Mouse (Mus musculus) midbrain, embryonic 15.5 days (tissue): Measurements from ENCODE around the gene Ly6g5b. TPM values are rescaled to one million over a fixed set of nuclear protein-coding genes. Genes with fewer than 3 reads are reported as not detected.

ENCODE experiments used
- ATAC-seq: fragments of 200-750 bp; cut with Nextera tagmentation; replicated peaks from 2 replicates; pipeline ENCODE4 v1.8.0; 2017; ENCODE audit warnings: moderate TSS enrichment
- H3K27ac ChIP-seq: fragments of 300-500 bp; sonication (generic); 2 replicates; pipeline ENCODE4 v1.5.1; 2015; ENCODE audit warnings: mild to moderate bottlenecking, inconsistent platforms
- H3K27me3 ChIP-seq: fragments of 300-500 bp; sonication (generic); replicated peaks from 2 replicates; pipeline ENCODE4 v1.6.1; 2015; ENCODE audit warnings: inconsistent platforms
- H3K36me3 ChIP-seq: fragments of 300-500 bp; sonication (generic); replicated peaks from 2 replicates; pipeline ENCODE4 v1.6.1; 2015; ENCODE audit warnings: inconsistent platforms
- H3K4me1 ChIP-seq: fragments of 300-500 bp; sonication (generic); 2 replicates; pipeline ENCODE4 v1.6.1; 2015; ENCODE audit warnings: inconsistent platforms
- H3K4me2 ChIP-seq: fragments of 300-500 bp; sonication (generic); 2 replicates; pipeline ENCODE4 v1.6.1; 2015; ENCODE audit warnings: inconsistent platforms, mild to moderate bottlenecking, moderate library complexity
- H3K4me3 ChIP-seq: fragments of 300-500 bp; sonication (generic); 2 replicates; pipeline ENCODE4 v1.5.1; 2015; ENCODE audit warnings: mild to moderate bottlenecking, inconsistent platforms
- H3K9ac ChIP-seq: fragments of 300-500 bp; sonication (generic); 2 replicates; pipeline ENCODE4 v1.6.1; 2015; ENCODE audit warnings: mild to moderate bottlenecking, inconsistent platforms
- H3K9me3 ChIP-seq: fragments of 300-500 bp; sonication (generic); 2 replicates; pipeline ENCODE4 v1.6.1; 2016; ENCODE audit warnings: inconsistent platforms
- WGBS: fragments of 180-500 bp; shearing (Covaris S2); methylation state at CpG from one replicate; pipeline ENCODE4 v1.1.7; 2015; ENCODE audit warnings: mixed read lengths; 5-methylcytosine and 5-hydroxymethylcytosine counted together
- polyA plus RNA-seq: library from polyadenylated mRNA; unstranded; fragments of >200 nt; fragmentation: Nextera tagmentation; extraction: Ambion mirVana; gene quantifications from 2 replicates; pipeline ENCODE4 v1.2.1, GENCODE M21; 2015

The Ly6g5b gene
- polyA plus RNA-seq, 1 experiment from 2014 or later = 2.2 TPM

DNA sequence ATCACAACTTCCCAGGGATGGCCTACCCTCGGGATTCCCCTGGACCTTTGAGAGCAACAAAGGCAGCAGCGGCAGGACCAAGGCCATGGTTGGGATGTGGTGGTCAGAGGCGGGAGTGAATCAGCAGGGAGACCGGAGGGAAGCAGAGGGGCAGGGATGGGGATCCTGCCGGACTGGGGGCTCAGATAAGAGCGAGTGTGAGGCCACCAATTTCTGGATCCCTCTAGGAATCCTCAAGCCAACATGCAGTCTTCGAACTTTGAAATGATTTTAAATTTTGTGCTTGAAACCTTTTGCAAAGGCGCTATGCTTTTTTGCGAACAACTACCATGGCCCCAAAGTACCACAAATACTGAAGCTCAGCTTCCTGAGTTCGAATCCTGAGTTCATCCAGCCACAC is 49.1 kb downstream of the Ly6g5b start, which contains the start of gene Mpig6b:
TSS of gene Mpig6b (minus strand) at position 101 of the 400 bp plus-strand sequence.
- Histone ChIP-seq H3K9ac (peak within 1 kb of the TSS; percentile 26; the same call in 1 of the 2 replicates), H3K4me2 (peak within 1 kb of the TSS; percentile 43), H3K36me3 (peaks cover 4% of the 10 kb centered on the region; the same call in 1 of the 2 replicates), H3K27ac (no peak within 1 kb of the TSS), H3K9me3 (no peaks in the 10 kb centered on the region), H3K4me1 (peaks cover 10% of the 10 kb centered on the region; the same call in 1 of the 2 replicates), H3K27me3 (peaks cover 41% of the 10 kb centered on the region), H3K4me3 (peak within 1 kb of the TSS; percentile 13)
- ATAC-seq = no peak
- WGBS = 46% methylated on average over 10 of the region's 10 CpGs

DNA sequence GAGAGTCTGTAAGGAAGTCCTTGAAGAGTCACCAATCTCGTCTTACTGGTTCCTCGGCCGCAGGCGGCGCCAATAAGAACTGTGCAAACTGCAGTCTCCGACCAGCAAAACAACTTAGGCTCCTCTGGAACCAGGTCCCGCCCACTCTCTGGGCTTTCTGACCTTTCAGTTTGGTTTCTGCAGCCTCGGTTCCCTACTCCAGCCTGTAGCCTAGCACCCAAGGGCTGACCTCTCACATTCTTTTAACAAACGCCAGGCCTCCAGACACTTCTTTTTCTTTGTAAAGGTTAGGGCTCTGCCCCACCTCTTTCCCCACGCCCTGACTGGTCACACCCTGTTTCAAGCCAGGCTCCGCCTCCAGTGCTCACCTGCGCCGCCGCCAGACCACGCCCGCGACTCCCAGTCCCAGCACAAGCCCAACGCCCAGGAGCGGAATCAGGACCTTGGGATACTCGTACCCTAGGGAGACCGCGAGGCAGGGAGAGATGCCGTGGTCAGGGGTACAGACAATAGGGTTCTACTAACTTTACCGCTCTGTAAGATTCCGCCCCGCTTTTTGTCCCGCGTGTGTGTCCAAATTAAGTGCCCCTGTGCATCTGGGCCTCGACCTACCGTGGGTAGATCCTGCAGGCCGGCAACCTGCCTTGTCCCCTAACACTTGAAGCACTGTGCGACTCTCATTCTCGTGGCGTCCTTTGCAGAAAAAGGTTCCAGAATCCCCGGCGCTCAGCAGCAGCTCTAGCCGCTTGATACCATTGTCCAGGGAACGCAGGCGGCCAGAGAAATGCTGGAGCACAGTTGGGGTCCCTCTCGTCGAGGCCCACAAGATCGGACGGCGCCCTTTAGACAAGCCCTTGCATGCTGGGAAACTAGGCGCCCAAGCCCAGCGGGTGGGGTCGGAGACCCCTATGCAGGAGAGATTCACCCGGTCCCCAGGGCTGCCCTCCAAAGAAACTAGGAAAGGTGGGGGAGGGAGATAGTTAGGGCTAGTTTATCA is 50.0 kb downstream of the Ly6g5b start, which contains the start of gene Ly6g6c:
TSS of gene Ly6g6c (plus strand) at position 438 of the 997 bp plus-strand sequence.
- H3K36me3 ChIP-seq = peaks cover 4% of the 10 kb centered on the region; the same call in 1 of the 2 replicates
- no peak within 1 kb of the TSS for H3K27ac ChIP-seq
- peaks cover 41% of the 10 kb centered on the region for H3K27me3 ChIP-seq
- peaks cover 18% of the 10 kb centered on the region for H3K4me1 ChIP-seq
- under 1% methylated on average over 48 of the region's 48 CpGs for WGBS
- H3K4me3 ChIP-seq = peak within 1 kb of the TSS; percentile 13
- ATAC-seq = no peak
- no peaks in the 10 kb centered on the region for H3K9me3 ChIP-seq
- peak within 1 kb of the TSS; percentile 43 for H3K4me2 ChIP-seq
- peak within 1 kb of the TSS; percentile 26; the same call in 1 of the 2 replicates for H3K9ac ChIP-seq

DNA sequence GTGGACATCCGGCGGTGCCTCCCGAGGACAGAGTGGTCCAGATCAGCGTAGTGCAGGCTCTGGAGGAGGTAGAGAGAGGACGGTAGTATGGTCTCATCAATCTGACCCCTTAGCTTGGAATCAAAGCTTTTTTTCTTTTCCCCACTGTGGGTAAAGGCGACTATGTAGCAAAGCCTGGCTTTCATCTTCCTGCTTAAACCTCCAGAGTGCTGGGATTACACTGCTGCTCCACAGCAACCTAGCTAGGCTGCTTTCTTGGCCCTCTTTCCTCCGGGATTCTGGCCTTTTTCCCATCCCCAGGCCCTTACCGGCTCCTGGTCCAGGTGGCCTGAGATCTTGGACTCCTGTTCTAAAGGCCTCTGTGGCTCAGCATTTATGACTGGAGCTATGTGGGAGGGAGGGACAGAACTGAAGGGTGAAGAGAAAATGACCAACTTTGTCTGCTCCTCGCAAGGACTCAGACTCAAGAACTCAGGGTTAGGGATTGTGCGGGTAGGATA is 50.8 kb downstream of the Ly6g5b start:
- H3K4me2 ChIP-seq = no peak overlapping the region
- H3K9ac ChIP-seq = no peak overlapping the region
- no peak for ATAC-seq
- no peak overlapping the region for H3K27ac ChIP-seq
- H3K4me1 ChIP-seq = peaks cover 24% of the 10 kb centered on the region
- H3K36me3 ChIP-seq = peaks cover 4% of the 10 kb centered on the region; the same call in 1 of the 2 replicates
- H3K27me3 ChIP-seq = peaks cover 41% of the 10 kb centered on the region
- H3K4me3 ChIP-seq = no peak overlapping the region
- WGBS = 31% methylated on average over 10 of the region's 10 CpGs
- no peaks in the 10 kb centered on the region for H3K9me3 ChIP-seq

Other genes starting within 250 kb of the Ly6g5b start
- gene Zbtb12, start 235.9 kb downstream of the Ly6g5b start, polyA plus RNA-seq = 17.4 and 17.5 TPM in 2 replicates
- 0.18 TPM in 1 of 2 replicates, not detected in the other for gene Gm20547, start 233.4 kb downstream of the Ly6g5b start, polyA plus RNA-seq
- 2.1 and 3.1 TPM in 2 replicates for gene C2, start 217.2 kb downstream of the Ly6g5b start, polyA plus RNA-seq
- gene Ehmt2, start 217.0 kb downstream of the Ly6g5b start, polyA plus RNA-seq = 113 and 119 TPM in 2 replicates
- gene Slc44a4, start 201.0 kb downstream of the Ly6g5b start, polyA plus RNA-seq = not detected in 2 replicates
- gene Neu1, start 184.2 kb downstream of the Ly6g5b start, polyA plus RNA-seq = 36.1 and 41.1 TPM in 2 replicates
- gene Hspa1b, start 156.2 kb downstream of the Ly6g5b start, polyA plus RNA-seq = 0.24 and 0.31 TPM in 2 replicates
- not detected in 2 replicates for gene Gm20481, start 145.5 kb downstream of the Ly6g5b start, polyA plus RNA-seq
- 12.7 and 13.3 TPM in 2 replicates for gene Hspa1a, start 143.3 kb downstream of the Ly6g5b start, polyA plus RNA-seq
- gene Hspa1l, start 142.7 kb downstream of the Ly6g5b start, polyA plus RNA-seq = 1.2 and 1.5 TPM in 2 replicates
- gene Lsm2, start 133.6 kb downstream of the Ly6g5b start, polyA plus RNA-seq = 103 and 111 TPM in 2 replicates
- gene Vars, start 114.4 kb downstream of the Ly6g5b start, polyA plus RNA-seq = 63.1 and 70.2 TPM in 2 replicates
- 0.06 and 0.15 TPM in 2 replicates for gene Vwa7, start 98.8 kb downstream of the Ly6g5b start, polyA plus RNA-seq
- 2.5 and 2.7 TPM in 2 replicates for gene Sapcd1, start 87.4 kb downstream of the Ly6g5b start, polyA plus RNA-seq
- 1.6 and 3.3 TPM in 2 replicates for gene Msh5, start 68.7 kb downstream of the Ly6g5b start, polyA plus RNA-seq
- gene Clic1, start 65.5 kb downstream of the Ly6g5b start, polyA plus RNA-seq = 62.4 and 72.1 TPM in 2 replicates
- gene Ddah2, start 56.4 kb downstream of the Ly6g5b start, polyA plus RNA-seq = 337 and 380 TPM in 2 replicates
- gene Ly6g6c, start 50.0 kb downstream of the Ly6g5b start, polyA plus RNA-seq = 0.31 TPM in 1 of 2 replicates, not detected in the other
- 0.21 and 0.43 TPM in 2 replicates for gene Mpig6b, start 49.2 kb downstream of the Ly6g5b start, polyA plus RNA-seq
- 0.21 and 0.32 TPM in 2 replicates for gene Ly6g6e, start 38.5 kb downstream of the Ly6g5b start, polyA plus RNA-seq
- 1.9 and 2.5 TPM in 2 replicates for gene Ly6g6d, start 37.4 kb downstream of the Ly6g5b start, polyA plus RNA-seq
- not detected in 2 replicates for gene Ly6g6f, start 29.8 kb downstream of the Ly6g5b start, polyA plus RNA-seq
- gene Abhd16a, start 26.2 kb downstream of the Ly6g5b start, polyA plus RNA-seq = 105 and 113 TPM in 2 replicates
- not detected in 2 replicates for gene Ly6g5c, start 7.1 kb downstream of the Ly6g5b start, polyA plus RNA-seq
- gene Gpank1, start 6.0 kb upstream of the Ly6g5b start, polyA plus RNA-seq = 25.9 and 28.9 TPM in 2 replicates
- 316 and 319 TPM in 2 replicates for gene Csnk2b, start 6.6 kb upstream of the Ly6g5b start, polyA plus RNA-seq
- gene D17H6S53E, start 10.9 kb upstream of the Ly6g5b start, polyA plus RNA-seq = 8.3 and 9.6 TPM in 2 replicates
- gene Apom, start 16.6 kb upstream of the Ly6g5b start, polyA plus RNA-seq = 0.56 and 1.4 TPM in 2 replicates
- gene Bag6, start 19.8 kb upstream of the Ly6g5b start, polyA plus RNA-seq = 82.9 and 83.4 TPM in 2 replicates
- gene Prrc2a, start 49.5 kb upstream of the Ly6g5b start, polyA plus RNA-seq = 188 and 203 TPM in 2 replicates
- 7.3 and 8.2 TPM in 2 replicates for gene Aif1, start 60.6 kb upstream of the Ly6g5b start, polyA plus RNA-seq
- 7.6 and 9.2 TPM in 2 replicates for gene Lst1, start 73.0 kb upstream of the Ly6g5b start, polyA plus RNA-seq
- gene Ltb, start 79.0 kb upstream of the Ly6g5b start, polyA plus RNA-seq = 0.58 and 0.78 TPM in 2 replicates
- not detected in 2 replicates for gene Tnf, start 86.6 kb upstream of the Ly6g5b start, polyA plus RNA-seq
- 0.32 and 0.69 TPM in 2 replicates for gene Lta, start 89.9 kb upstream of the Ly6g5b start, polyA plus RNA-seq
- gene Gm16181, start 105.4 kb upstream of the Ly6g5b start, polyA plus RNA-seq = 1.6 TPM in 1 of 2 replicates, not detected in the other
- 94.4 and 100 TPM in 2 replicates for gene Atp6v1g2, start 118.2 kb upstream of the Ly6g5b start, polyA plus RNA-seq
- gene Nfkbil1, start 120.4 kb upstream of the Ly6g5b start, polyA plus RNA-seq = 11.7 and 11.8 TPM in 2 replicates
- gene Ddx39b, start 126.3 kb upstream of the Ly6g5b start, polyA plus RNA-seq = 379 and 391 TPM in 2 replicates
- 93.4 and 105 TPM in 2 replicates for gene H2-D1, start 147.3 kb upstream of the Ly6g5b start, polyA plus RNA-seq
- 0.54 and 0.70 TPM in 2 replicates for gene H2-Q1, start 205.0 kb upstream of the Ly6g5b start, polyA plus RNA-seq
- 3.0 and 3.8 TPM in 2 replicates for gene H2-Q2, start 226.8 kb upstream of the Ly6g5b start, polyA plus RNA-seq